Mouse (Mus musculus) right cerebral cortex, postnatal 10 days (tissue): ENCODE data around the gene Rpp14.
A peak's percentile ranks its signal among the peaks of the same experiment; 100 is the strongest.

ENCODE experiments used
- DNase-seq, 2 experiments: peaks; one replicate each; pipeline ENCODE4 v3.0.0; 2021; ENCODE audit warnings: low spot score in 2 of 2

Gene Rpp14

GRCm38 (mm10) chr14:8080165-8080679 is at the start of gene Rpp14:
TSS of gene Rpp14 (plus strand) at chr14:8080367.
- DNase-seq: peak; percentile 96

DNA sequence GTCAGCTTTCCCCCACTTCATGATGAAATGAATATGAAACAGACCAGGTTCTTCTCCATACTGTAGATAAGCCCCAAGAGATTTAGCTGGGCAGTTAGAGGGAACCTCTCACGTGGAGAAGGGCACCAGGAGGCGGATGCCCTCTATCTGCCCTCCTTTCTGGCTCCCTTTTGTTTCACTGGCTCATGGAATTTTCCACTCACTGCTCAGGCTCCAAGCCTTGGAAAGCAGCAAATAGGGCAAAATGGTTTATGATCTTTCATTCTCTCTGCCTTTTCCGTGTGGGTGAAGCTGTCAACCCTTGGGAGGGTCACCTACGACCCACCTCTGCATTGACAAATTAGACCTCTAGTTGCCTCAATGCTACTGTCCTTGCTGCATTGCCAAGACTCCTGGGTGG is 49.6 kb upstream of the Rpp14 start:
- no peak for DNase-seq

GRCm38 (mm10) chr14:8032087-8032944 is 47.9 kb upstream of the Rpp14 start:
- DNase-seq: peak in 1 of 2 experiments; percentile 44

- no peak for DNase-seq
These were observed 45.6 kb upstream of the Rpp14 start for GRCm38 (mm10) chr14:8034561-8034960.

GRCm38 (mm10) chr14:8035951-8036350 is 44.2 kb upstream of the Rpp14 start:
- no peak for DNase-seq

GRCm38 (mm10) chr14:8036406-8036805 is 43.8 kb upstream of the Rpp14 start:
- DNase-seq: no peak

GRCm38 (mm10) chr14:8038150-8038549 is 42.0 kb upstream of the Rpp14 start:
- no peak for DNase-seq

- DNase-seq: peak; percentile 69
These were observed 41.2 kb upstream of the Rpp14 start for GRCm38 (mm10) chr14:8038791-8039448.

GRCm38 (mm10) chr14:8040179-8040578 is 40.0 kb upstream of the Rpp14 start:
- no peak for DNase-seq

- no peak for DNase-seq
These were observed 39.1 kb upstream of the Rpp14 start for GRCm38 (mm10) chr14:8040911-8041678.

DNA sequence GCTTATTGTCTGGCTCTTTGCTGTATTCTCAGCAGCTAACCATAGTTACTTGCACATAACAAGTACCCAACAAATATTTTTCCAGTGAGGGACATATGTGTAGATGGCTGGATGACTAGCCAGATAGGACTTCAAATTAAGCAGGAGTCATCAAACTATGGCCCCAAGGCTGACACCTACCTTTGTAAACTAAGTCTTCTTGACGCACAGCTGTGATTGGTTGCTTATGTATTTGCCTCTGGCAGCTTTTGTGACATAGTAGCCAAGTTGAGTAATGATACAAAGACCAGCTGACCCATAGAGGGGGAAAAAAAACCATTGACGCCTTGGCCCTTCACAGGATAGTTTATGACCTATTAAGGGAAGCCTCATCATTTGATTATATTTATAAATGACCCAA is 38.0 kb upstream of the Rpp14 start:
- no peak for DNase-seq

- DNase-seq: no peak
These were observed 37.6 kb upstream of the Rpp14 start for GRCm38 (mm10) chr14:8042577-8042976.

GRCm38 (mm10) chr14:8044330-8044729 is 35.8 kb upstream of the Rpp14 start:
- DNase-seq: peak in 1 of 2 experiments; percentile 49

DNA sequence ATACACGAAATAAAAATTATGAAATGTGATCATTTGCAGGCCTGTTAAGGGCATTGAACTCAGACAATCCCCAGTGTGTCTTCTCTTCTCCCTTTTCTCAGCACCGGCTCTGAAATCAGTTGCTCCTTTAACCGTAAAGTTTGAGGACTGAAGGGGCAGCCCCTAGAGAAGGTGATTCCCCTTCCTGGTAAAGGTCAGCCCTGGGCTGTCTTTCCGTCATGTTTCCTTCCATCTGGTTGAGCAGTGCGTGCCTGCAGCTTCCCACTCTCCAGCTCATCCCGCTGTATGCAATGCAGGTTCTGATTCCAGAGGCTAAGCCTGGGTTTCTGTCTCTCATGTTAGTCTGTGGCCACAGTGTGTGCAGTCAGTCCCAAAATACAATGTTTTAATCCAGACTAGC is 35.4 kb upstream of the Rpp14 start:
- no peak for DNase-seq

DNA sequence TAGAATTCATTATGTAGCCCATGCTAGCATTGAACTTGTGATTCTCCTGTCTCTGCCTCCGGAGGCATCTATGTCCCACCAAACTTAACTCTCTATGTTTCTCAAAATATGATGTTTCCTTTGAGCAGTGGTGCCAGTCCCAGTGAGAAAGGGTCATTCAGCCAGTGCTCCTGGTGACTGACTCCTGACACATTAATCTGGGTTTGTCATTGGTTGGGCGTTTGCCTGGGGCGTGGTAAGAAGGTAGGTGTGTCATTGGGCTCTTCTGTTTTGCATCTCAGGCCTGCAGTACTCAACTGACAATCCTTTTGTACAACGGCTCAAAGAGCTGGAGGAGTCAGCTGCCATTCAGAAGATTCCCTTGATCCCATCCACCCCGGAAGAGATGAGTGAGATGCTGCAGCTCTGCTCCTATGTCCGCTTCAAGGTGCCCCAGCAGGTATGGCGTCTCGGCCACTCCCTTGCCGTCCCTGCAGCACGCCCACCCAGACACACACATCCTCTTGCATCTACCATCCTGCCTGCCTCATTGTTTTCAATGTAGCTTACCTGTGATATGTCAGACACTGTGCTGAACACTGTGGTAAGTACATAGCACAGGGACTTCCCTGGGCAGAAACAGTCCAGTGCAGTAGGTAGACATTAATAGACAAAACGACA is 34.9 kb upstream of the Rpp14 start:
- DNase-seq: no peak

- DNase-seq: peak in 1 of 2 experiments; percentile 14
These were observed 33.3 kb upstream of the Rpp14 start for GRCm38 (mm10) chr14:8046839-8047238.

DNA sequence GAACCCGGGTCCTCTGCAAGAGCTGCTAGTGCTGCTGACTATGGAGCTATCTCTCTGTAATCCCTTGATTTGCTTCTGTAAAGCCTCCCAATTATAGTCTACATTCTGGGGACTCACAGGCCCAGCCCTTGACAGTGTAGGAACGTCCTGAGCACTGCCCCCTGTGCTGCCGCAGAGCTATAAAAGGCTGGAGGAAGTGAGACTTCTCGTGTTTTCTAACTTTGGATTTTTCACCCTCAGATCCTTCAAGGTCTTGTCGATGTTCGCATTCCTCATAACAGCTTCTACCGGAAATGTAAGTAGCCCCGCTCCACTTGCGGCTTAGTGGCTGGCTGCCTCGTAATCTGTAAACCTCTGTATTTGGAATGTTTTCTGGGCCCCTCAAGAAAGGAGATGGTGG is 30.8 kb upstream of the Rpp14 start:
- DNase-seq: peak in 1 of 2 experiments; percentile 22

DNA sequence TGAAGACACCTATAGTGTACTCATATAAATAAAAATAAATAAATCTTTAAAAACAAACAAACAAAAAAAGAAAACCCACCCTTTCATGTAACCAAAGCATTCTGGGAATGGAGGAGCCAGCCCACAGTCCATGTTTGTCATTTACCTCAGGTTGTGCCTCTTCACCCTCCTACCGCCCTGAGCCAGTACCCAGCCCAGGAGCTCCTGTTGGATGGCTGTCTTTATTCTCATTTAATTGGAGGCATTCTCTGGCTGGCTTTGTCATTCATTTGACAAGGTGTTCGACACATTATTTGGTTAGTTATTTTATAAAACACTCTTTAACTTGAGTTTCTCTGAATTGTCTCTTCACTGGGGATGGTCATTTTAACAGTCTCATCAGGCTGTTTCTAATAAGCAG is 28.3 kb upstream of the Rpp14 start:
- DNase-seq: no peak

- DNase-seq: no peak
These were observed 27.5 kb upstream of the Rpp14 start for GRCm38 (mm10) chr14:8052661-8053060.

GRCm38 (mm10) chr14:8054310-8055102 is 25.7 kb upstream of the Rpp14 start:
- no peak for DNase-seq

DNA sequence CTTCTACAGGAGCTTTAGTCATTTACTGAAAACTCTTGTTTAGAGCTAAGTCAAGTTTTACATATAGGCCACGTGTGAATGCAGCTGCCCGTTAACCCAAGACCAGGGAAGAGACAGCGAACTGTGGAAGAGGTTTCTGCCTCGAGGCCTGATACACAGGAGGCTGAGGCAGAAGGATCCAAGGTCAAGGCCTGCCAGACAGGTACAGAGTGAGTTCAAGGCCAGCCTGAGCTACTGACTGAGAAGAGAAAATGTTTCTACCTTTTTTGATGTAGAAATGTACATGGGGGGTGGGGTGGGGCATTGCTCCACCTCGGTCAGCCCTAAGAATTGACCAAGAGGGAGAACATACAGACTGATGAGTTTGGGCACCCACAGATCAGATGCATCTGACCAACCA is 24.1 kb upstream of the Rpp14 start:
- no peak for DNase-seq
